Mouse (Mus musculus): ENCODE data around the gene Tpd52l1. TPM values are rescaled to one million over a fixed set of nuclear protein-coding genes. Genes with fewer than 3 reads are reported as not detected.

Tpd52l1 gene
- polyA plus RNA-seq, 1 experiment: 1.3 TPM

- TF ChIP-seq CTCF (IDR thresholded peaks at IDR 0.05; ENCODE audit: extremely low read depth, insufficient read length, insufficient replicate concordance, low read depth, low read length) (no peak), POLR2A (IDR thresholded peaks at IDR 0.05; ENCODE audit: low read depth, low read length) (no peak)
- WGBS: 75% methylated on average over 4 of the region's 4 CpGs
- Histone ChIP-seq H3K27me3 (ENCODE audit: control insufficient read depth, insufficient read depth, low read length) (no peaks in the 10 kb centered on the region), H3K27ac (ENCODE audit: insufficient read depth, low read depth, low read length) (no peak overlapping the region), H3K36me3 (ENCODE audit: control insufficient read depth, insufficient read depth, low read length) (no peaks in the 10 kb centered on the region), H3K4me3 (ENCODE audit: low read depth, low read length) (no peak overlapping the region), H3K4me1 (ENCODE audit: control insufficient read depth, insufficient read depth, insufficient read length, low read length) (no peaks in the 10 kb centered on the region)
These were observed 148.7 kb downstream of the Tpd52l1 start for GRCm38 (mm10) chr10:31297106-31297505.

- H3K36me3 ChIP-seq (ENCODE audit: control insufficient read depth, insufficient read depth, low read length): no peaks in the 10 kb centered on the region
- H3K4me3 ChIP-seq (ENCODE audit: low read depth, low read length): no peak overlapping the region
- 27% methylated on average over 1 of the region's 1 CpGs for whole genome bisulfite sequencing
- no peaks in the 10 kb centered on the region for H3K4me1 ChIP-seq (ENCODE audit: control insufficient read depth, insufficient read depth, insufficient read length, low read length)
- TF ChIP-seq POLR2A (IDR thresholded peaks at IDR 0.05; ENCODE audit: low read depth, low read length) (no peak), CTCF (IDR thresholded peaks at IDR 0.05; ENCODE audit: extremely low read depth, insufficient read length, insufficient replicate concordance, low read depth, low read length) (no peak)
- no peak overlapping the region for H3K27ac ChIP-seq (ENCODE audit: insufficient read depth, low read depth, low read length)
- no peaks in the 10 kb centered on the region for H3K27me3 ChIP-seq (ENCODE audit: control insufficient read depth, insufficient read depth, low read length)
These were observed 149.3 kb downstream of the Tpd52l1 start for GRCm38 (mm10) chr10:31296458-31296857.

- TF ChIP-seq CTCF (IDR thresholded peaks at IDR 0.05; ENCODE audit: extremely low read depth, insufficient read length, insufficient replicate concordance, low read depth, low read length): no peak
- TF ChIP-seq POLR2A (IDR thresholded peaks at IDR 0.05; ENCODE audit: low read depth, low read length): no peak
- Histone ChIP-seq H3K27me3 (ENCODE audit: control insufficient read depth, insufficient read depth, low read length) (no peaks in the 10 kb centered on the region), H3K36me3 (ENCODE audit: control insufficient read depth, insufficient read depth, low read length) (no peaks in the 10 kb centered on the region), H3K27ac (ENCODE audit: insufficient read depth, low read depth, low read length) (no peak overlapping the region), H3K4me3 (ENCODE audit: low read depth, low read length) (no peak overlapping the region), H3K4me1 (ENCODE audit: control insufficient read depth, insufficient read depth, insufficient read length, low read length) (no peaks in the 10 kb centered on the region)
- 40% methylated on average over 5 of the region's 5 CpGs for WGBS
These were observed 150.1 kb downstream of the Tpd52l1 start for GRCm38 (mm10) chr10:31295705-31296104.

GRCm38 (mm10) chr10:31288697-31289390 is 156.9 kb downstream of the Tpd52l1 start:
- no peaks in the 10 kb centered on the region for H3K36me3 ChIP-seq (ENCODE audit: control insufficient read depth, insufficient read depth, low read length)
- 84% methylated on average over 4 of the region's 4 CpGs for WGBS
- no peak for TF ChIP-seq CTCF (IDR thresholded peaks at IDR 0.05; ENCODE audit: extremely low read depth, insufficient read length, insufficient replicate concordance, low read depth, low read length)
- TF ChIP-seq POLR2A (IDR thresholded peaks at IDR 0.05; ENCODE audit: low read depth, low read length): no peak

GRCm38 (mm10) chr10:31287787-31288186 is 158.0 kb downstream of the Tpd52l1 start:
- no peak overlapping the region for H3K4me3 ChIP-seq (ENCODE audit: low read depth, low read length)
- H3K4me1 ChIP-seq (ENCODE audit: control insufficient read depth, insufficient read depth, insufficient read length, low read length): no peaks in the 10 kb centered on the region
- H3K27ac ChIP-seq (ENCODE audit: insufficient read depth, low read depth, low read length): no peak overlapping the region
- TF ChIP-seq CTCF (IDR thresholded peaks at IDR 0.05; ENCODE audit: extremely low read depth, insufficient read length, insufficient replicate concordance, low read depth, low read length): no peak
- TF ChIP-seq POLR2A (IDR thresholded peaks at IDR 0.05; ENCODE audit: low read depth, low read length): no peak
- H3K36me3 ChIP-seq (ENCODE audit: control insufficient read depth, insufficient read depth, low read length): no peaks in the 10 kb centered on the region
- no peaks in the 10 kb centered on the region for H3K27me3 ChIP-seq (ENCODE audit: control insufficient read depth, insufficient read depth, low read length)

More at GRCm38 (mm10) chr10:31288697-31289390, 156.9 kb downstream of the Tpd52l1 start:
- Histone ChIP-seq H3K27ac (ENCODE audit: insufficient read depth, low read depth, low read length) (no peak overlapping the region), H3K4me3 (ENCODE audit: low read depth, low read length) (no peak overlapping the region), H3K27me3 (ENCODE audit: control insufficient read depth, insufficient read depth, low read length) (no peaks in the 10 kb centered on the region), H3K4me1 (ENCODE audit: control insufficient read depth, insufficient read depth, insufficient read length, low read length) (no peaks in the 10 kb centered on the region)

Other genes starting within 250 kb of the Tpd52l1 start
- 1.8 and 2.7 TPM in 2 replicates for gene Hddc2, start 132.6 kb downstream of the Tpd52l1 start, polyA plus RNA-seq (2012; rRNA removed)
- gene Rnf217, start 163.2 kb upstream of the Tpd52l1 start, polyA plus RNA-seq (2012; rRNA removed): 0.66 and 0.74 TPM in 2 replicates